Mouse (Mus musculus) heart, embryonic 11.5 days (tissue): ENCODE data around the gene Tcirg1. TPM values are rescaled to one million over a fixed set of nuclear protein-coding genes. Genes with fewer than 3 reads are reported as not detected.

Experiments used
- ATAC-seq: fragments of 200-750 bp; cut with Nextera tagmentation; replicated peaks from 2 replicates; pipeline ENCODE4 v1.8.0; 2017; ENCODE audit warnings: moderate library complexity; ENCODE audit not compliant: insufficient number of reproducible peaks, low FRiP score, low TSS enrichment
- H3K27ac ChIP-seq: fragments of 300-500 bp; sonication (generic); 2 replicates; pipeline ENCODE4 v1.5.1; 2014; ENCODE audit warnings: mild to moderate bottlenecking, low read depth, low read length
- H3K27me3 ChIP-seq: fragments of 300-500 bp; sonication (generic); 2 replicates; pipeline ENCODE4 v1.6.1; 2014; ENCODE audit warnings: mild to moderate bottlenecking, low read length, mixed read lengths; ENCODE audit not compliant: control insufficient read depth, insufficient read depth
- H3K36me3 ChIP-seq: fragments of 300-500 bp; sonication (generic); 2 replicates; pipeline ENCODE4 v1.6.1; 2014; ENCODE audit warnings: mild to moderate bottlenecking, low read length, moderate library complexity, mixed read lengths; ENCODE audit not compliant: control insufficient read depth, insufficient read depth
- H3K4me1 ChIP-seq: fragments of 300-500 bp; sonication (generic); 2 replicates; pipeline ENCODE4 v1.6.1; 2014; ENCODE audit warnings: low read length; ENCODE audit not compliant: control insufficient read depth, insufficient read depth
- H3K4me2 ChIP-seq: fragments of 300-500 bp; sonication (generic); 2 replicates; pipeline ENCODE4 v1.6.1; 2014; ENCODE audit warnings: mild to moderate bottlenecking, moderate library complexity
- H3K4me3 ChIP-seq: fragments of 300-500 bp; sonication (generic); 2 replicates; pipeline ENCODE4 v1.5.1; 2014; ENCODE audit warnings: low read depth, low read length
- H3K9ac ChIP-seq: fragments of 300-500 bp; sonication (generic); 2 replicates; pipeline ENCODE4 v1.6.1; 2014; ENCODE audit warnings: mild to moderate bottlenecking, low read depth, low read length, moderate library complexity
- H3K9me3 ChIP-seq: fragments of 300-500 bp; sonication (generic); replicated peaks from 2 replicates; pipeline ENCODE4 v1.6.1; 2016; ENCODE audit warnings: low read length; ENCODE audit not compliant: control insufficient read depth
- WGBS: fragments of 180-500 bp; shearing (Covaris S2); extraction: QIAGEN DNeasy Blood & Tissue Kit; methylation state at CpG from one replicate; pipeline ENCODE4 v1.1.7; 2014; ENCODE audit not compliant: insufficient replicate concordance; 5-methylcytosine and 5-hydroxymethylcytosine counted together
- polyA plus RNA-seq: library from polyadenylated mRNA; unstranded; fragments of >200 nt; fragmentation: Nextera tagmentation; extraction: Ambion mirVana; gene quantifications from 2 replicates; pipeline ENCODE4 v1.2.1, GENCODE M21; 2014

The Tcirg1 gene
- polyA plus RNA-seq, 1 experiment from 2014 or later = 16.2 TPM

DNA sequence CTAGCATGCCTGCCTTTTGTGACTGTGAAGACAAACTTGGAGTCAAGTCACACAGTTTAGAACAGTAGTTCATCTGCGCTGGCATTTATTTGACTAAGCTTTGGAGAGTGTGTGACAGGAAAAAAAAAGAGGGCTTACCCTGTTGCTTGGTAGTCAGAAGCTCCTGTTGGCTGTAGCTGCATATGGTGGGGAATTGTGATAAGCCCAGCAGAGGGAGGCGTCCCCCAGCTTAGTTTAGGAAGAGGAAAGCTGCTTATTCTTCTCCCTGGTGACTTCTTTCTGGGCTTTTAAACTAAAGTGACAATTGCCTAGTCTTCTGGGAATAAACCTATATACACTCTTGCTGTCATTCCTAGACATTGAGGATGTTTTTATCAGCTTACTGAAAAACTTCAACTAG, 44.2 kb downstream of the Tcirg1 start:
- ATAC-seq = no peak
- 68% methylated on average over 2 of the region's 2 CpGs for WGBS
- Histone ChIP-seq H3K9ac (no peak overlapping the region), H3K27me3 (no peaks in the 10 kb centered on the region), H3K27ac (no peak overlapping the region), H3K9me3 (no peaks in the 10 kb centered on the region), H3K36me3 (peaks cover 6% of the 10 kb centered on the region; the same call in 1 of the 2 replicates), H3K4me1 (peaks cover 5% of the 10 kb centered on the region; the same call in 1 of the 2 replicates), H3K4me3 (no peak overlapping the region), H3K4me2 (no peak overlapping the region)

DNA sequence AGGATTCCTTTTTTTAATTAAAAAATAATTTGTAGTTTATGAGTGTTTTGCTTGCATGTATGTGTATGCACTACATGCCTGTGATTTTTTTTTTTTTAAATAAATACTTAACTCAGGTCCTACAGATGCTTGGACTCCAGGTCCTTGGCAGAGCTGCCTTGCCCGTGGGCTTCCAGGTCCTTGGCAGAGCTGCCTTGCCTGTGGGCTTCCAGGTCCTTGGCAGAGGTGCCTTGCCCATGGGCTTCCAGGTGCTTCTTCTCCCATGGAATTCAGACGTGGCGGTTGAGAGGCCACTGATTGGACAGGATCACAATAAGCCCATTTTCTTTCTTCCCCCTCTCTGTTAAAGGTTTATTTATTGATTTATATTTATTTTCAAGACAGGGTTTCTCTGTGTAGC, 49.7 kb downstream of the Tcirg1 start:
- Histone ChIP-seq H3K9ac (no peak overlapping the region), H3K4me1 (peaks cover 10% of the 10 kb centered on the region), H3K4me3 (no peak overlapping the region), H3K4me2 (no peak overlapping the region), H3K36me3 (no peaks in the 10 kb centered on the region), H3K27me3 (no peaks in the 10 kb centered on the region), H3K9me3 (no peaks in the 10 kb centered on the region), H3K27ac (no peak overlapping the region)
- ATAC-seq = no peak
- 84% methylated on average over 3 of the region's 3 CpGs for WGBS

DNA sequence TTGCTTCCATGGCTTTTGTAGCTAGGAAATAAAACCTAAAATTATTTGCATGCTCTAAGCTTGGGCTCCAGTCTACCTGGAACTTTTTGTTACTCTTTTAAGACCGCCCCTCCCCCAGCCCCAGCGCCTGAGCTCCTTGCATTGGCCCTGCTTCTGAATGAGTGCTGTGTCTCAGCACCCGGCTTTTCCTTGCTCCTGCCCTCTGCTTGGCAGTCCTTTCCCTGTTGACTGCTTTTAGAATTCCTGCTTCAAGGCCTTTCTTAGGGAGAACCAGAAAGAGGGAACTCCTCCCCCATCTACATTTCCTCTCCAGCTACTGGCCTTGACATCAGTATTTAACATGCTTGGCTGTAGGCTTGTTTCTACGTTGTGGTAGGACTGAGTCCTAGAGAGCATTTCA, 51.3 kb downstream of the Tcirg1 start:
- no peak for ATAC-seq
- H3K36me3 ChIP-seq = no peaks in the 10 kb centered on the region
- WGBS = 22% methylated on average over 4 of the region's 4 CpGs
- no peak overlapping the region for H3K27ac ChIP-seq
- no peaks in the 10 kb centered on the region for H3K27me3 ChIP-seq
- H3K9ac ChIP-seq = no peak overlapping the region
- no peak overlapping the region for H3K4me2 ChIP-seq
- peaks cover 16% of the 10 kb centered on the region for H3K4me1 ChIP-seq
- no peak overlapping the region for H3K4me3 ChIP-seq
- no peaks in the 10 kb centered on the region for H3K9me3 ChIP-seq

DNA sequence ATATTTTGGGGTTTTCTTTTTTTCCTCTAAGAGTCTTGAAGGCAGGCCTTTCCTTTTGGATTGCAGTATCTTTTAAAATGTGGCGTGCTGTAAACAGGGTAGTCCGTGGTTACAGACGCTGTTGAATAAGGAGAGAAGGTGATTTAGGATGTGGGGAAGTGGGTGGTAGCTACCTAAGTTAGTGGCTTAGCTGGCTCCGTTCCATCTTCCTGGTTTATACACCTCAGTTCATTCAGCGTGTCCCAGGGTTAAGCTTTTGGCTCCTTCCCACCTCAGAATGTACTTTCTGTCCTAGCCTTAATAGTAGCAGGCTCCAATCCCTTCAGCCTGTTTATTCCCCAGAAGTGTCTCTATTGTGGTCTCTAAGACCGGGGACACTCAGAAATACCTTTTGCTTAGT, 51.8 kb downstream of the Tcirg1 start:
- Histone ChIP-seq H3K4me3 (no peak overlapping the region), H3K9me3 (no peaks in the 10 kb centered on the region), H3K36me3 (no peaks in the 10 kb centered on the region), H3K4me2 (no peak overlapping the region), H3K27ac (no peak overlapping the region), H3K9ac (no peak overlapping the region), H3K4me1 (peaks cover 20% of the 10 kb centered on the region), H3K27me3 (no peaks in the 10 kb centered on the region)
- 76% methylated on average over 6 of the region's 6 CpGs for WGBS
- no peak for ATAC-seq

DNA sequence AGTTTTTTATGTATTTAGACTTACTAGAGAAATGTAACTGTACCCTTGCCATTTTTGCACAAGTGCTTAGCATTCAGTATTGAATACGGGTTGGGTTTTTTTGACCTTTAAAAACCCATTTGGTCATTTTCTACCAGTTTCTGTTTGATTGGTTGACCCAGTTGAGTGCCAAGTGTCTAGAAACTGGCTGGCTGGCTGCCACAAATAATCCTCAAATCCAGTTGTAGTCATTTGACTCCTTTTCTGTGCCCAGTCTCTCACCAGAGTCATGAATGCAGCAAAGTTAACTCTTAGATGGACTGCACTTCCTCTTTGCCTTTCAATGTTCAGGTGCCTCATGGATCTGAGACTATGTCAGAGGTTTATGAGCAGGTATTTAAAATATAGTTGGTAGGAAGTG, 53.0 kb downstream of the Tcirg1 start:
- ATAC-seq = no peak
- no peak overlapping the region for H3K4me2 ChIP-seq
- H3K27ac ChIP-seq = no peak overlapping the region
- H3K4me3 ChIP-seq = no peak overlapping the region
- no peaks in the 10 kb centered on the region for H3K27me3 ChIP-seq
- no peak overlapping the region for H3K9ac ChIP-seq
- WGBS = 91% methylated on average over 1 of the region's 1 CpGs
- no peaks in the 10 kb centered on the region for H3K9me3 ChIP-seq
- no peaks in the 10 kb centered on the region for H3K36me3 ChIP-seq
- peaks cover 20% of the 10 kb centered on the region for H3K4me1 ChIP-seq

DNA sequence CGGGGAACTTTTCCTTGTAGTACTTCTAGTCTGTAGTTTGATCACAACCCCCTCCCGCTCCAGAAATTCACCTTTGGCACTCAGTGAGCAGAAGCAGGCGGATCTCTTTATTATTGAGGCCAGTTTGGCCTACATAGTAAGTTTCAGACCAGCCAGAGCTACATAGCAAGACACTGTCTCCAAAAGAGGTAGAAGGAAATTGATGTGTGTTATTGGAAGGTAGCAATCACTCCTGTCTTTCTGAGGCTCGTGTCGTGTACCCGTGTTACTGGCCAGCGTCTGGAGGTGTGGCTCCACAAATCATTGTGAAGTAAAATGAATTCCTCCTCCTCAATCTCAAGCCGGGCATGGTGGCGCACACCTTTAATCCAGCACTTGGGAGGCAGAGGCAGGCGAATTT, 53.8 kb downstream of the Tcirg1 start:
- Histone ChIP-seq H3K4me3 (peak overlapping the region; percentile 76), H3K27me3 (no peaks in the 10 kb centered on the region), H3K27ac (no peak overlapping the region), H3K9me3 (no peaks in the 10 kb centered on the region), H3K4me1 (peaks cover 20% of the 10 kb centered on the region), H3K36me3 (no peaks in the 10 kb centered on the region), H3K4me2 (peak overlapping the region; percentile 82), H3K9ac (no peak overlapping the region)
- 89% methylated on average over 10 of the region's 10 CpGs for WGBS
- ATAC-seq = no peak

DNA sequence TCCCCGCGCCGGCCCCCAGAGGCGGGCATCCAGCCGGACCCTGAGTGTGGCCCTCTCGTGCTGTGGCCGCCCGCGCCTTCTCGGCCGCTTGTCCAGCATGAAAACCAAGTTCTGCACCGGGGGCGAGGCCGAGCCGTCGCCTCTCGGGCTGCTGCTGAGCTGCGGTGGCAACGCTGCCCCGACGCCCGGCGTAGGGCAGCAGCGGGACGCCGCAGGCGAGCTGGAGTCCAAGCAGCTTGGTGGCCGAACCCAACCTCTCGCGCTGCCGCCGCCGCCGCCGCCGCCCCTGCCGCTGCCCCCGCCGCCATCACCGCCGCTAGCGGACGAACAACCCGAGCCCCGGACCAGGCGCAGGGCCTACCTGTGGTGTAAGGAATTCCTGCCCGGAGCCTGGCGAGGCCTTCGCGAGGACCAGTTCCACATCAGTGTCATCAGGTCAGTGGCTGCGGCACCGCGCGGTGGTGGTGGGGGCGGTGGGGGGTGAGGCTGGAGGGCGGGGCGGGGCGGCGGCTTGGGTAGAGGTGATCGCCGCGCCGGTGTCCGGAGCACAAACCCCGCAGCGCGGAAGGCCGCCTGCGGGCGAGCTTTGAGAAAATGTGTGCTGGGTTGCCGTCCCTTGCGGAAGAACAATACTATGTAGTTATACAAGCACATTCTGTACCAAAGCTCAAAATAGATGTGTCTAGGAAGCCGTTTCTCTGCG, 54.8 kb downstream of the Tcirg1 start:
- no peaks in the 10 kb centered on the region for H3K36me3 ChIP-seq
- H3K27me3 ChIP-seq = no peaks in the 10 kb centered on the region
- H3K9ac ChIP-seq = peak overlapping the region; percentile 82
- peak; percentile 19; the same call in 1 of the 2 replicates for ATAC-seq
- H3K4me1 ChIP-seq = peaks cover 20% of the 10 kb centered on the region
- peak overlapping the region; percentile 82 for H3K4me2 ChIP-seq
- peak overlapping the region; percentile 76 for H3K4me3 ChIP-seq
- under 1% methylated on average over 56 of the region's 74 CpGs for WGBS
- no peaks in the 10 kb centered on the region for H3K9me3 ChIP-seq
- H3K27ac ChIP-seq = peak overlapping the region; percentile 98

DNA sequence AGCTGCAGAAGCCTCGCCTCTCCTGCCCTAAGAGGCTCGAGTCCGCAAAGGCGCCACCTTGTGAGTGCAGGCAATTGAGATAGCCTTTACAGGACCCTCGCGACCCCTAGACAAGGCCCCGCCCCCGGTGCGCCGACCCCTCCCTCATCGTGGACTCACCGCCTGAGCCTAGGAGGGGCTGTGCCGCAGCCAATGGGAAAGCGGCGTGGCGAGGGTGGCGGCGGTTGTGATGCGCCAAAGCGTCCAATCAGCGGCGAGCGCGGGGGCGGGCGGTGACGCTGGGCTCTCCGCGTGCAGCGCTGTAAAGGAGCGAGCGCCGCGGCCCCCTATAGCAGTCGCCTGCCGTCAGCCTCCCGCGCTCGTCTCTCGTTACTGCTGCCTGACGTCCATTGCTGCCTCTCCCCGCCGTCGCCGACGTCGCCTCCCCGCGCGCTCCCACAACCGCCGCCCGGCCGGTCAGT, 55.4 kb downstream of the Tcirg1 start, which contains the start of gene Chka:
Gene Chka, plus strand, starts transcription at position 272 of the 461 bp plus-strand sequence.
- Histone ChIP-seq H3K27me3 (no peaks in the 10 kb centered on the region), H3K4me2 (peak within 1 kb of the TSS; percentile 82), H3K4me3 (peak within 1 kb of the TSS; percentile 76), H3K27ac (peak within 1 kb of the TSS; percentile 98), H3K4me1 (peaks cover 20% of the 10 kb centered on the region), H3K9ac (peak within 1 kb of the TSS; percentile 82), H3K36me3 (no peaks in the 10 kb centered on the region), H3K9me3 (no peaks in the 10 kb centered on the region)
- peak; percentile 96 for ATAC-seq
- 0% methylated on average over 52 of the region's 54 CpGs for WGBS
